Mouse (Mus musculus) adrenal gland, adult 10 weeks (tissue): ENCODE measurements around the gene Cuedc1. TPM values are rescaled to one million over a fixed set of nuclear protein-coding genes. Genes with fewer than 3 reads are reported as not detected.

Experiments used
- polyA plus RNA-seq: library from polyadenylated mRNA; stranded (reverse); fragments of 350-450 nt; fragmentation: Illumina TruSeq; extraction: RNeasy Lipid Tissue Mini Kit (QIAGEN cat#74804); gene quantifications from one replicate; pipeline ENCODE4 v1.2.3, GENCODE M21; 2014; ENCODE audit warnings: low read depth, low replicate concordance

Gene Cuedc1
- 4.8 TPM for polyA plus RNA-seq

DNA sequence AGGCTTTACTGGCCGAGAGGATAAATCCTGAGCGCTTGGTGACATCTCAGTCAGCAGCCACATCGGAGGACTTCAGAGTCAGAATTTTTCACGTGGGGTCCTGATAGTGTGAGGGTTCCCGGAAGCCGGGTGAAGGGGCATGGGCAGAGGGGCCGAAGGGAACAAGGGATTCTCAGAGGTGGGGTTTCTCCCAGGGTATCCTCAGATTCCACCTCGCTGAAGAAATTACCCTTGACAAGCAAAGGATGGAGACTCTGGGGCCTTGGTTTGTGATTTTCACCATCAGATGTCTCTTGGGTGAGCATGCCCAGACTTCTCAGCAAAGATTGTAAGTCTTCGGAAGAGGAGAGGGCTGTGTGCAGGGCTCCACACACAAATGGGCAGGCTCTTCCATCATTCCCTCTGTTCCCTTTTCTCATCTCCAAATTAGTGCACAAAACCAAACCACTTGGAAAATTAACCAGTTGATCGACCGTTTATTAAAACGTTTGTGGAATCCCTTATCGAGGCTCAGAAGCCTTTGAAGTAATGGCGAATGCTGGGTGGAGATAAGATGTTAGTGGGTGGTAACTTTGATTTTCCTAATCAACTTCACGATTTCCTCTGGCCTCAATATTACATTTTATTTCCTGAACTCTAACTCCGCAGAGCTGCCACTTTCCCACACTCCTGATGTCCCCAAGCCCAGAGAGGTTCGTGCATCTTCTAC lies at the start of gene Cuedc1:
Cuedc1 (plus strand) TSS at position 38 of the 709 bp plus-strand sequence.

DNA sequence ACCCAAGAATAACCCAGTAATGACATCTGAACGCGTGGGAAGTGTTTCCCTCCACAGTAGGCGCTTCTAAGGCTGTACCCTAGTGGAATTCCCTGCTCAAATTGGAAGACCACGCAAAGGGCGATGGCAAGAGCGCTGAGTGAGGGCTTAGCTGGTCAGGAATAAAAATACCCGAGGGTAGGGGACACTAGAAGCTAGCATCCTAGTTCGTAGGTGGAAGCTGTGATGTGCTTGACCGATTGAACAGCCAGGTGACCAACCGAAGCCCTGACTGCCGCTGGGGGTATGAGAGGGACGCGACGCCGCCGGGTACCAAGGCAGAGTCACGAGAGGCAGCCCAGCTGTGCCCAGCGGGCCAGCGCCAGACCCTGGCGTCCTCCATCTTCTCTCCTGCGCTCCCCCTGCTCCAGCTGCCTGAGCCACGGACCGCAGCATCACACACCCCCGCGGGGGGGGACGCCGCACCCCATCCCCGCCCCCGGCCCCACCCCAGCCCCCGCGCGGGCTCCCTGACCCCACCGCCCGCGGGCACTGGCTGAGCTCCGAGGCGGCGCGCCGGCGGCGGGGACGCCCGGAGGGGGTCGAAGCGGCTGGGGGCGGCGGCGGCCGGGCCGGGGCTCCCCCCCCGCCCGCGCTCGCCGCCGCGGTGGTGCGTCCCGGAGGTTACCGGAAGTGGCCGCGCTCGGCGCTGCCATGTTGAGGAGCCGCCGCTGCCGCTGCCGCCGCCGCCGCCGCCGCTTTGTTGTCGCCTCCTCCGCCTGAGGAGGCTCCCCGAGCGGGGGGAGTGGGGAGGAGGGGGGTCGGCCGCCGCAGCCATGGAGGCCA lies 30.1 kb upstream of the Cuedc1 start, which contains the start of gene Vezf1:
Vezf1 (plus strand) TSS at position 694 of the 825 bp plus-strand sequence.

DNA sequence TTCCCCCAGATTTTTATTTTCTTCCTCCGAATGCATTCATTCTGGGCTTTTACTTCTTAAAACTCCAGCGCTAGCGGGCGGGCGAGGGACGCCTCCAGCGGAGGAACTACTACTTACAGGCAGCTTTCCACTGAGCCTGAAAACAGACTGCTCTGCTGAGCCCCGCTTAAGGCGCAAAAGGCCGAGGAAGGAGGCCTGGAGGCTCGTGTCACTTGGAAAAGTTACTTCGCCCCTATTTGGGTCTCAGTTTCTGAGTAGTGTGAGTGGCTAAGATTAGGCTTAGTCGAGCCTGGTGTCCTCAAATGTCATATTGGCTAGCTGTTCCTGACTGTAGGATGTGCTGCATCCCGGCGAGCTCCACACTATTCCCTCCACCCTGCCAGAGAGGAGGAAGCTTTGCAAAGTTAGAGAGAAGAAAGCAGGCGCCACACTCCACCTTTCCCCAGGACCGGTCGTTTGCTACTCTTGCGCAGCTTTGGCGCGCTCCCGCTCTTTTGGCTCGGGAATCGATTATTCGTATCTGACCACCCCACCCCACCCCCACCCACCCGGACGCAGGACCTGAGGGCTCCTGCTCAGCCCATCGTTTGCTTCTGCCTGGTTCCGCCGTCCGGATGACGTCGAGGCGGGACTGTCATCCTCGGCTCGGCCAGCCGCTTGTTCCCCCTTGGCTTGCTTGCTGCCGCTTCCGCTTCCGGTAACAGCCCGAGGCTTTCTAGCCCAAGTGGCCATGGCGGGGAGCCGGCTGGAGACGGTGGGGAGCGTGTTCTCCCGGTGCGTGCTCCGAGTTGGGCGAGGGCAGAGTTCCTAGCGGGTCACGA lies 106.1 kb downstream of the Cuedc1 start, which contains the start of gene Mrps23:
Mrps23 (plus strand) TSS at position 677 of the 821 bp plus-strand sequence.

Other genes with a start within 250 kb of the Cuedc1 start
- gene Mks1, start 244.8 kb upstream of the Cuedc1 start, polyA plus RNA-seq = 3.0 TPM
- not detected for gene Epx, start 222.5 kb upstream of the Cuedc1 start, polyA plus RNA-seq
- not detected for gene Olfr462, start 205.8 kb upstream of the Cuedc1 start, polyA plus RNA-seq
- not detected for gene Olfr463, start 200.7 kb upstream of the Cuedc1 start, polyA plus RNA-seq
- gene Olfr464, start 177.1 kb upstream of the Cuedc1 start, polyA plus RNA-seq = not detected
- gene Dynll2, start 110.5 kb upstream of the Cuedc1 start, polyA plus RNA-seq = 224 TPM
- gene Srsf1, start 50.7 kb upstream of the Cuedc1 start, polyA plus RNA-seq = 696 TPM
- 121 TPM for gene Vezf1, start 29.8 kb upstream of the Cuedc1 start, polyA plus RNA-seq
- gene Mrps23, start 106.3 kb downstream of the Cuedc1 start, polyA plus RNA-seq = 151 TPM
- gene Ccdc182, start 196.0 kb downstream of the Cuedc1 start, polyA plus RNA-seq = not detected